Mouse (Mus musculus): ENCODE measurements around the gene Taf10.

DNA sequence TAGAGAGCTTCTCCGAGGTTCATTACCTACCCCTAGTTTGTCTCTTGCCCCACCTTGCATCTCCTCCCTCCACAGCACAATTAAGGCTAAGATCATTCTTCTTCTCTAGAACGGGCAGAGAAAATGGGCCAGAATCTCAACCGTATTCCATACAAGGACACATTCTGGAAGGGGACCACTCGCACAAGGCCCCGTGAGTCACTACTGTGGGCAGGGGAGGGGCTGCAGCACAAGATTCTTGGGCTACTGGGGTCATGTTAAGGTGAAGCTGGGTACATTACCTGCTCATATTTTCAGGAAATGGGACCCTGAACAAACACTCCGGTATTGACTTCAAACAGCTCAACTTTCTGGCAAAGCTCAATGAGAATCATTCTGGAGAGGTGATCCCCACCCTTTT is 3.3 kb downstream of the Taf10 start:
- TF ChIP-seq CTCF (IDR thresholded peaks at IDR 0.05; ENCODE audit: low read depth) (no peak), EP300 (optimal IDR thresholded peaks at IDR 0.05) (no peak)
